Mouse (Mus musculus): ENCODE measurements around the gene Arhgap45. TPM values are rescaled to one million over a fixed set of nuclear protein-coding genes. Genes with fewer than 3 reads are reported as not detected.

The Arhgap45 gene
- total and polyA plus RNA-seq, 2 experiments from 2014 or later, result 1.6 to 1.7 TPM

DNA sequence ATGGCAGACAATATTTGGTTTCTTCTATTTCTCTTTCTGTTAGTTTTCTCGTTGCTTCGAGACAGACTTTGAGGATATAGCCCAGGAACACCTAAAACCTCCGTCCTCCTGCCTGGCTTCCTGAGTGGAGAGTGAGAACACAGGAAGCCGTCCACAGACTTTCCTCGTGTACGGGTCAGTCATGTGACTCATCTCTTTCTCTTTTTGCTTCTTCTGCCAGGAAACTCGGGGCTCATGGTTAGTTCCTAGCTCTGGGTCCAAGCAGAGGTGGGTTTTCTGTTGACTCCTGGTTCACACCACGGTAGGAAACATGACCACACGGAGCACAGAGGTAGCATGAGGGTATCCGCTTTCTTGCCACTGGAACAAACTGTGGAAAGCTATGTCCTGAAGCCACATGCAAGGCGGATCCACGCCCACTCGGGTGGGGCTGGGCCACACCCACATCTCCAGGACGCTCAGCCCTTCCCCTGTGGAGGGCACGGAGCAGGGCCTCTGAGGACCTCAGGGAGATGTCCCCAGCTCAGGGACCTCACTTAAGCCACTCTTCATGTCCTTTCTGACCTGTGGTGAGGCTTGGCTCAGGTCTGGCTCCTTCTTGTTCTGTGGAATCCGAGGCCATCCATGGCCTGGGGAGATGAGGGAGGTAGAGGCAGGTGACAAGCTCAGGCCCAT is 64.1 kb downstream of the Arhgap45 start:
- H3K27me3 ChIP-seq (ENCODE audit: insufficient read depth, low read length), result no peaks in the 10 kb centered on the region
- no peak for TF ChIP-seq CTCF (IDR thresholded peaks at IDR 0.05)
- no peak overlapping the region for H3K4me2 ChIP-seq (ENCODE audit: low read depth, low read length, poor library complexity, severe bottlenecking)
- H3K9me3 ChIP-seq (ENCODE audit: low read length), result no peaks in the 10 kb centered on the region
- WGBS, result 89% methylated on average over 16 of the region's 16 CpGs
- H3K4me3 ChIP-seq (ENCODE audit: low read depth, low read length), result no peak overlapping the region
- DNase-seq (ENCODE audit: low spot score) (no peak), ATAC-seq (ENCODE audit: low FRiP score) (no peak)
- H3K4me1 ChIP-seq (ENCODE audit: insufficient read depth, low read length), result no peaks in the 10 kb centered on the region
- H3K9ac ChIP-seq (replicated peaks; ENCODE audit: low read length, poor library complexity, severe bottlenecking), result no peak overlapping the region
- H3K27ac ChIP-seq (ENCODE audit: low read depth, low read length), result no peak overlapping the region
- H3K36me3 ChIP-seq (ENCODE audit: insufficient read depth, low read length), result peaks cover 54% of the 10 kb centered on the region

Other genes with a start within 250 kb of the Arhgap45 start
Only the 30 nearest of the 34 such genes appear.
- 1.1 TPM in 1 of 2 replicates, not detected in the other for gene Prss57, start 225.7 kb upstream of the Arhgap45 start, total RNA-seq (2014; rRNA removed)
- gene Prss57, start 225.7 kb upstream of the Arhgap45 start, polyA plus RNA-seq (2015; fragmentation: Nextera tagmentation; extraction: Ambion mirVana), result 0.09 and 0.25 TPM in 2 replicates
- gene Palm, start 223.1 kb upstream of the Arhgap45 start, total RNA-seq (2014; rRNA removed), result 161 and 165 TPM in 2 replicates
- gene Palm, start 223.1 kb upstream of the Arhgap45 start, polyA plus RNA-seq (2015; fragmentation: Nextera tagmentation; extraction: Ambion mirVana), result 302 and 308 TPM in 2 replicates
- 0.24 TPM in 1 of 2 replicates, not detected in the other for gene Misp, start 195.7 kb upstream of the Arhgap45 start, total RNA-seq (2014; rRNA removed)
- 0.18 and 0.27 TPM in 2 replicates for gene Misp, start 195.7 kb upstream of the Arhgap45 start, polyA plus RNA-seq (2015; fragmentation: Nextera tagmentation; extraction: Ambion mirVana)
- 114 and 119 TPM in 2 replicates for gene Ptbp1, start 162.2 kb upstream of the Arhgap45 start, total RNA-seq (2014; rRNA removed)
- 46.2 and 49.7 TPM in 2 replicates for gene Ptbp1, start 162.2 kb upstream of the Arhgap45 start, polyA plus RNA-seq (2015; fragmentation: Nextera tagmentation; extraction: Ambion mirVana)
- 5.9 and 7.5 TPM in 2 replicates for gene Prtn3, start 142.2 kb upstream of the Arhgap45 start, total RNA-seq (2014; rRNA removed)
- 11.7 and 14.6 TPM in 2 replicates for gene Prtn3, start 142.2 kb upstream of the Arhgap45 start, polyA plus RNA-seq (2015; fragmentation: Nextera tagmentation; extraction: Ambion mirVana)
- gene Plppr3, start 142.0 kb upstream of the Arhgap45 start, total RNA-seq (2014; rRNA removed), result 494 and 539 TPM in 2 replicates
- gene Plppr3, start 142.0 kb upstream of the Arhgap45 start, polyA plus RNA-seq (2015; fragmentation: Nextera tagmentation; extraction: Ambion mirVana), result 350 and 358 TPM in 2 replicates
- gene Elane, start 130.4 kb upstream of the Arhgap45 start, total RNA-seq (2014; rRNA removed), result not detected in 2 replicates
- gene Elane, start 130.4 kb upstream of the Arhgap45 start, polyA plus RNA-seq (2015; fragmentation: Nextera tagmentation; extraction: Ambion mirVana), result not detected in 2 replicates
- not detected in 2 replicates for gene Cfd, start 125.8 kb upstream of the Arhgap45 start, total RNA-seq (2014; rRNA removed)
- gene Cfd, start 125.8 kb upstream of the Arhgap45 start, polyA plus RNA-seq (2015; fragmentation: Nextera tagmentation; extraction: Ambion mirVana), result not detected in 2 replicates
- gene Med16, start 107.7 kb upstream of the Arhgap45 start, total RNA-seq (2014; rRNA removed), result 75.9 and 79.6 TPM in 2 replicates
- 54.9 and 55.3 TPM in 2 replicates for gene Med16, start 107.7 kb upstream of the Arhgap45 start, polyA plus RNA-seq (2015; fragmentation: Nextera tagmentation; extraction: Ambion mirVana)
- not detected in 2 replicates for gene Gm26602, start 105.8 kb upstream of the Arhgap45 start, total RNA-seq (2014; rRNA removed)
- gene Gm26602, start 105.8 kb upstream of the Arhgap45 start, polyA plus RNA-seq (2015; fragmentation: Nextera tagmentation; extraction: Ambion mirVana), result 7.4 and 17.3 TPM in 2 replicates
- 6.1 and 9.6 TPM in 2 replicates for gene Kiss1r, start 99.7 kb upstream of the Arhgap45 start, total RNA-seq (2014; rRNA removed)
- gene Kiss1r, start 99.7 kb upstream of the Arhgap45 start, polyA plus RNA-seq (2015; fragmentation: Nextera tagmentation; extraction: Ambion mirVana), result 4.4 and 5.5 TPM in 2 replicates
- 108 and 118 TPM in 2 replicates for gene R3hdm4, start 95.4 kb upstream of the Arhgap45 start, total RNA-seq (2014; rRNA removed)
- 301 and 323 TPM in 2 replicates for gene R3hdm4, start 95.4 kb upstream of the Arhgap45 start, polyA plus RNA-seq (2015; fragmentation: Nextera tagmentation; extraction: Ambion mirVana)
- gene Arid3a, start 89.6 kb upstream of the Arhgap45 start, total RNA-seq (2014; rRNA removed), result 9.0 and 9.5 TPM in 2 replicates
- 3.1 and 3.3 TPM in 2 replicates for gene Arid3a, start 89.6 kb upstream of the Arhgap45 start, polyA plus RNA-seq (2015; fragmentation: Nextera tagmentation; extraction: Ambion mirVana)
- 72.6 and 87.6 TPM in 2 replicates for gene Wdr18, start 56.5 kb upstream of the Arhgap45 start, total RNA-seq (2014; rRNA removed)
- gene Wdr18, start 56.5 kb upstream of the Arhgap45 start, polyA plus RNA-seq (2015; fragmentation: Nextera tagmentation; extraction: Ambion mirVana), result 102 and 116 TPM in 2 replicates
- gene Grin3b, start 45.9 kb upstream of the Arhgap45 start, total RNA-seq (2014; rRNA removed), result 0.42 and 2.2 TPM in 2 replicates
- 0.11 and 0.21 TPM in 2 replicates for gene Grin3b, start 45.9 kb upstream of the Arhgap45 start, polyA plus RNA-seq (2015; fragmentation: Nextera tagmentation; extraction: Ambion mirVana)
- 134 and 172 TPM in 2 replicates for gene Tmem259, start 32.3 kb upstream of the Arhgap45 start, total RNA-seq (2014; rRNA removed)
- 26.2 and 29.3 TPM in 2 replicates for gene Tmem259, start 32.3 kb upstream of the Arhgap45 start, polyA plus RNA-seq (2015; fragmentation: Nextera tagmentation; extraction: Ambion mirVana)
- 14.8 and 19.5 TPM in 2 replicates for gene Cnn2, start 28.1 kb upstream of the Arhgap45 start, total RNA-seq (2014; rRNA removed)
- gene Cnn2, start 28.1 kb upstream of the Arhgap45 start, polyA plus RNA-seq (2015; fragmentation: Nextera tagmentation; extraction: Ambion mirVana), result 12.6 and 12.8 TPM in 2 replicates
- gene Abca7, start 20.2 kb upstream of the Arhgap45 start, total RNA-seq (2014; rRNA removed), result 9.3 TPM in 2 replicates
- gene Abca7, start 20.2 kb upstream of the Arhgap45 start, polyA plus RNA-seq (2015; fragmentation: Nextera tagmentation; extraction: Ambion mirVana), result 1.7 and 1.9 TPM in 2 replicates
- gene Polr2e, start 23.1 kb downstream of the Arhgap45 start, total RNA-seq (2014; rRNA removed), result 66.4 and 76.0 TPM in 2 replicates
- gene Polr2e, start 23.1 kb downstream of the Arhgap45 start, polyA plus RNA-seq (2015; fragmentation: Nextera tagmentation; extraction: Ambion mirVana), result 126 and 135 TPM in 2 replicates
- gene Gpx4, start 30.5 kb downstream of the Arhgap45 start, total RNA-seq (2014; rRNA removed), result 350 TPM in 2 replicates
- 635 and 741 TPM in 2 replicates for gene Gpx4, start 30.5 kb downstream of the Arhgap45 start, polyA plus RNA-seq (2015; fragmentation: Nextera tagmentation; extraction: Ambion mirVana)
- gene Sbno2, start 88.9 kb downstream of the Arhgap45 start, total RNA-seq (2014; rRNA removed), result 24.3 TPM in 2 replicates
- 7.6 TPM in 2 replicates for gene Sbno2, start 88.9 kb downstream of the Arhgap45 start, polyA plus RNA-seq (2015; fragmentation: Nextera tagmentation; extraction: Ambion mirVana)
- 84.0 and 97.3 TPM in 2 replicates for gene Stk11, start 99.2 kb downstream of the Arhgap45 start, total RNA-seq (2014; rRNA removed)
- 12.3 and 12.4 TPM in 2 replicates for gene Stk11, start 99.2 kb downstream of the Arhgap45 start, polyA plus RNA-seq (2015; fragmentation: Nextera tagmentation; extraction: Ambion mirVana)
- gene Atp5d, start 122.0 kb downstream of the Arhgap45 start, total RNA-seq (2014; rRNA removed), result 231 and 259 TPM in 2 replicates
- gene Atp5d, start 122.0 kb downstream of the Arhgap45 start, polyA plus RNA-seq (2015; fragmentation: Nextera tagmentation; extraction: Ambion mirVana), result 607 and 661 TPM in 2 replicates
- gene Cbarp, start 124.2 kb downstream of the Arhgap45 start, total RNA-seq (2014; rRNA removed), result 273 and 276 TPM in 2 replicates
- 120 and 121 TPM in 2 replicates for gene Cbarp, start 124.2 kb downstream of the Arhgap45 start, polyA plus RNA-seq (2015; fragmentation: Nextera tagmentation; extraction: Ambion mirVana)
- 114 and 143 TPM in 2 replicates for gene Midn, start 131.6 kb downstream of the Arhgap45 start, total RNA-seq (2014; rRNA removed)
- gene Midn, start 131.6 kb downstream of the Arhgap45 start, polyA plus RNA-seq (2015; fragmentation: Nextera tagmentation; extraction: Ambion mirVana), result 16.3 and 17.2 TPM in 2 replicates
- 315 and 337 TPM in 2 replicates for gene Cirbp, start 149.3 kb downstream of the Arhgap45 start, total RNA-seq (2014; rRNA removed)
- 760 and 829 TPM in 2 replicates for gene Cirbp, start 149.3 kb downstream of the Arhgap45 start, polyA plus RNA-seq (2015; fragmentation: Nextera tagmentation; extraction: Ambion mirVana)
- 2.3 and 2.8 TPM in 2 replicates for gene 1600002K03Rik, start 156.3 kb downstream of the Arhgap45 start, total RNA-seq (2014; rRNA removed)
- 4.1 and 5.3 TPM in 2 replicates for gene 1600002K03Rik, start 156.3 kb downstream of the Arhgap45 start, polyA plus RNA-seq (2015; fragmentation: Nextera tagmentation; extraction: Ambion mirVana)
- gene Efna2, start 162.8 kb downstream of the Arhgap45 start, total RNA-seq (2014; rRNA removed), result 45.1 and 51.1 TPM in 2 replicates
- 52.1 and 58.4 TPM in 2 replicates for gene Efna2, start 162.8 kb downstream of the Arhgap45 start, polyA plus RNA-seq (2015; fragmentation: Nextera tagmentation; extraction: Ambion mirVana)
- gene Mum1, start 209.8 kb downstream of the Arhgap45 start, total RNA-seq (2014; rRNA removed), result 45.1 and 60.9 TPM in 2 replicates
- 42.4 and 49.6 TPM in 2 replicates for gene Mum1, start 209.8 kb downstream of the Arhgap45 start, polyA plus RNA-seq (2015; fragmentation: Nextera tagmentation; extraction: Ambion mirVana)
- 193 and 201 TPM in 2 replicates for gene Ndufs7, start 232.5 kb downstream of the Arhgap45 start, total RNA-seq (2014; rRNA removed)
- 358 and 388 TPM in 2 replicates for gene Ndufs7, start 232.5 kb downstream of the Arhgap45 start, polyA plus RNA-seq (2015; fragmentation: Nextera tagmentation; extraction: Ambion mirVana)